Mouse (Mus musculus): ENCODE measurements around the gene Nop2. TPM values are rescaled to one million over a fixed set of nuclear protein-coding genes. Genes with fewer than 3 reads are reported as not detected.

Gene Nop2
- polyA plus RNA-seq, 2 experiments = 48.5 to 54.2 TPM

DNA sequence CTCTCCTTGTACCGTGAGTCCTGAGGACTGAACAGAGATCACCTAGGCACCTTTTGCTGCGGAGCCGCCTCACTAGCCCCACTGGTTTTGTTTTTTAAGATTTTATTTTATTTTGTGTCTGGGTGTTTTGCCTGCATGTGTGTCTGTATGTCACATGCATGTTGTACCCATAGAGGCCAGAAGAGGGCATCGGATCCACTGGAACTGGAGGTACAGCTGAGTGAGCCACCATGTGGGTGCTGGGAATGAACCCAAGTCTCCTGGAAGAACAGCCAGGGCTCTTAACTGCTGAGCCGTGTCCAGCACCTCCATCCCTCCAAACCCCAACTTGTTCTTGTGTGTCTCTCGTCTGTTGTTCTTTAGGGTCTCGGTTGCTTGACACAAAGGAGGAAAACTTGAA is 20.8 kb upstream of the Nop2 start:
- Histone ChIP-seq H3K36me3 (ENCODE audit: control insufficient read depth, insufficient read depth, low read length) (peaks cover 98% of the 10 kb centered on the region), H3K4me3 (replicated peaks; ENCODE audit: low read length) (no peak overlapping the region), H3K9me3 (ENCODE audit: control insufficient read depth, low read length) (no peaks in the 10 kb centered on the region), H3K4me2 (replicated peaks; ENCODE audit: low read depth, low read length, severe bottlenecking) (no peak overlapping the region), H3K27ac (replicated peaks; ENCODE audit: low read depth, low read length) (no peak overlapping the region), H3K9ac (ENCODE audit: low read depth, low read length, severe bottlenecking) (no peak overlapping the region), H3K4me1 (ENCODE audit: control insufficient read depth, insufficient read depth, low read length) (no peaks in the 10 kb centered on the region), H3K27me3 (ENCODE audit: control insufficient read depth, insufficient read depth, low read length) (no peaks in the 10 kb centered on the region)
- ATAC-seq (ENCODE audit: low FRiP score, low read depth) (no peak), DNase-seq (ENCODE audit: low spot score) (no peak)
- 92% methylated on average over 7 of the region's 7 CpGs for WGBS
- TF ChIP-seq POLR2A (IDR thresholded peaks at IDR 0.05; ENCODE audit: borderline replicate concordance, extremely low read depth, insufficient read depth, insufficient read length) = no peak

DNA sequence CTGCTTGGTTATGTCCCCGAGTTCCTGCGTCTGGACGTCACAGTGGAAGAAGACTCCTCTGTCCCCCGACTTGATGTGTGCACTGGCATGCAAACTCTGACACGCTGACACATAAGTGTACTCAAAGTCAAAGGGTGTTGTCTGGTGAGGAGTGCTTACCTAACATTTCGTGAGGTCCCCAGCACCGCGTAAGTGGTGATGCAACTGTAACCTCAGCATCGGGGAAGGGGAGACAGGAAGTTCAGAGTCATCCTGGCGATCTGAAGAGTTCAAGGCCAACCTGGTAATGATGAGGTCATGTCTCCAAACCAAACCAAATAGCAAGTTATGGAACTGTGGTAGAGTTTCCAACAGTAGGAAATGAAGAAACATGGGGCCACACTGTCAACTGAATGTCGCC is 19.2 kb upstream of the Nop2 start:
- DNase-seq (ENCODE audit: low spot score) (no peak), ATAC-seq (ENCODE audit: low FRiP score, low read depth) (no peak)
- Histone ChIP-seq H3K4me2 (replicated peaks; ENCODE audit: low read depth, low read length, severe bottlenecking) (no peak overlapping the region), H3K9me3 (ENCODE audit: control insufficient read depth, low read length) (no peaks in the 10 kb centered on the region), H3K36me3 (ENCODE audit: control insufficient read depth, insufficient read depth, low read length) (peaks cover 96% of the 10 kb centered on the region), H3K4me3 (replicated peaks; ENCODE audit: low read length) (no peak overlapping the region), H3K27ac (replicated peaks; ENCODE audit: low read depth, low read length) (no peak overlapping the region), H3K27me3 (ENCODE audit: control insufficient read depth, insufficient read depth, low read length) (no peaks in the 10 kb centered on the region), H3K4me1 (ENCODE audit: control insufficient read depth, insufficient read depth, low read length) (no peaks in the 10 kb centered on the region), H3K9ac (ENCODE audit: low read depth, low read length, severe bottlenecking) (no peak overlapping the region)
- no peak for TF ChIP-seq POLR2A (IDR thresholded peaks at IDR 0.05; ENCODE audit: borderline replicate concordance, extremely low read depth, insufficient read depth, insufficient read length)
- whole genome bisulfite sequencing = 91% methylated on average over 11 of the region's 11 CpGs

DNA sequence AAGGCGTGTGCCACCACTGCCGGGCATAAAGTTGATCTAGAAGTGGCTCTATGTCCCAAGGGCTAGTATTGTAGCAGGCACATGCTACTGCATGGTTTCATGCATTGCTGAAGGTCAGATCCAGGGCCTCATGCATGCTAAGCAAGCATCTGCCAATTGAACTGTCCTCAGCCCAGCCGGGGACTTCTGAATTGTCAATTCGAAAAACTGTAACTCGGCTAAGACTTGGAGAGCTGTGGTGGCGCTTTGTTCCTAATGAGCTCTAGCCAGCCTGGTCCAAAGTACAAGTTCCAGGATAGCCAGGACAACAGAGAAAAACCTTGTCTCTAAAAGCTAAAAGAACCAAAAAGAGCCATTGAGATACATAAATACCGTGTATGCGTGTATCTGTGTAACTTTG is 12.3 kb upstream of the Nop2 start:
- no peak for DNase-seq (ENCODE audit: low spot score)
- Histone ChIP-seq H3K36me3 (ENCODE audit: control insufficient read depth, insufficient read depth, low read length) (peaks cover 96% of the 10 kb centered on the region), H3K9ac (ENCODE audit: low read depth, low read length, severe bottlenecking) (no peak overlapping the region), H3K9me3 (ENCODE audit: control insufficient read depth, low read length) (no peaks in the 10 kb centered on the region), H3K4me2 (replicated peaks; ENCODE audit: low read depth, low read length, severe bottlenecking) (no peak overlapping the region), H3K4me1 (ENCODE audit: control insufficient read depth, insufficient read depth, low read length) (no peaks in the 10 kb centered on the region), H3K27me3 (ENCODE audit: control insufficient read depth, insufficient read depth, low read length) (no peaks in the 10 kb centered on the region), H3K27ac (replicated peaks; ENCODE audit: low read depth, low read length) (no peak overlapping the region), H3K4me3 (replicated peaks; ENCODE audit: low read length) (no peak overlapping the region)
- 97% methylated on average over 8 of the region's 8 CpGs for WGBS
- ATAC-seq (ENCODE audit: low FRiP score, low read depth) = no peak
- TF ChIP-seq POLR2A (IDR thresholded peaks at IDR 0.05; ENCODE audit: borderline replicate concordance, extremely low read depth, insufficient read depth, insufficient read length) = no peak

DNA sequence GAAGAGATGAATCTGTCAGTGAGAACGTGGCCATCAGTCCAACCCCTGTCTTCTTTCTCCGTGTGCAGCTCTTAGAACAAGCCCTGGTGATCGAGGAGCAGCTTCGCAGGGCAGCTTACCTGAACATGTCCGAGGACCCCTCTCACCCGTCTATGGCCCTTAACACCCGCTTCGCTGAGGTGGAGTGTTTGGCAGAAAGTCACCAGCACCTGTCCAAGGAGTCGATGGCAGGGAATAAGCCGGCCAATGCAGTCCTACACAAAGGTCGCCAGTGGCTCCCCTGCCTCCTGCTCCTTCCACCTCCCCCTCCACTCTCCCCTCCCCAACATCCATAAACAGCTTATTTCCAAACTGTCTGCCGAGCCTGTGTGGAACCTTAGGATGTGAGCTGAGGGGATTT is 3.0 kb upstream of the Nop2 start:
- H3K4me3 ChIP-seq (replicated peaks; ENCODE audit: low read length) = no peak overlapping the region

DNA sequence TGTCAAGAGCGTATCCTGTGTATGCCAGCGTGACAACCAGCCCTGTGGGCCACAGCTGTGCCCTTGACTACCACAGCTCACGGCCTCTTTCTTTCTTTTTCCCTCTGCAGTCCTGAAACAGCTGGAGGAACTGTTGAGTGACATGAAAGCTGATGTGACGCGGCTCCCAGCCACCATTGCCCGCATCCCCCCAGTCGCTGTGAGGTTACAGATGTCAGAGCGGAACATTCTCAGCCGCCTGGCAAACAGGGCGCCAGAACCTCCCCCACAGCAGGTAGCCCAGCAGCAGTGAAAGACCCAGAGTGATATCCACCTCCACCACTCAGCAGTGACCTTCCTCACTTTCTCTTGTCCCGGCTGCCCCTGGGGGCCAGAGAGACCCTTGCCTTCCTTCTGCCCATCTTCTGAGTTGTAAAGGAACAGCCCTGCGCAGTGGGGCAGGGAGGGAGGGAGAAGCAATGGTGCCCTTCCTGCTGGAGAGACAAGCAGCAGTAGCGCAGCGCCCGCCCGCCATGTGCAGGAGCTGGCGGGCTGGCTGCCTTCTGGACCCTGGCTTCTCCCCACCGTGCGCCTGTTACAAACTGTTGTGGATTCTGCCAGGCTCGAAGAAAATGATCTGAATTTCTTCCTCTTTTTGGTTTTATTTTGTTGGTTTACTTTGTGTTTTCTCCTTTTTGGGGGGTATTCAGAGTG is 1.9 kb upstream of the Nop2 start:
- Histone ChIP-seq H3K4me1 (ENCODE audit: control insufficient read depth, insufficient read depth, low read length) (no peaks in the 10 kb centered on the region), H3K4me3 (replicated peaks; ENCODE audit: low read length) (no peak overlapping the region), H3K27ac (replicated peaks; ENCODE audit: low read depth, low read length) (no peak overlapping the region), H3K4me2 (replicated peaks; ENCODE audit: low read depth, low read length, severe bottlenecking) (no peak overlapping the region), H3K27me3 (ENCODE audit: control insufficient read depth, insufficient read depth, low read length) (no peaks in the 10 kb centered on the region), H3K9ac (ENCODE audit: low read depth, low read length, severe bottlenecking) (no peak overlapping the region), H3K9me3 (ENCODE audit: control insufficient read depth, low read length) (no peaks in the 10 kb centered on the region), H3K36me3 (ENCODE audit: control insufficient read depth, insufficient read depth, low read length) (peaks cover 72% of the 10 kb centered on the region)
- whole genome bisulfite sequencing = 87% methylated on average over 19 of the region's 20 CpGs
- ATAC-seq (ENCODE audit: low FRiP score, low read depth) (no peak), DNase-seq (ENCODE audit: low spot score) (no peak)
- no peak for TF ChIP-seq POLR2A (IDR thresholded peaks at IDR 0.05; ENCODE audit: borderline replicate concordance, extremely low read depth, insufficient read depth, insufficient read length)

More for the DNA sequence above, 3.0 kb upstream of the Nop2 start:
- 91% methylated on average over 12 of the region's 12 CpGs for WGBS
- Histone ChIP-seq H3K4me2 (replicated peaks; ENCODE audit: low read depth, low read length, severe bottlenecking) (no peak overlapping the region), H3K4me1 (ENCODE audit: control insufficient read depth, insufficient read depth, low read length) (no peaks in the 10 kb centered on the region), H3K27me3 (ENCODE audit: control insufficient read depth, insufficient read depth, low read length) (no peaks in the 10 kb centered on the region), H3K36me3 (ENCODE audit: control insufficient read depth, insufficient read depth, low read length) (peaks cover 72% of the 10 kb centered on the region), H3K9ac (ENCODE audit: low read depth, low read length, severe bottlenecking) (no peak overlapping the region), H3K9me3 (ENCODE audit: control insufficient read depth, low read length) (no peaks in the 10 kb centered on the region), H3K27ac (replicated peaks; ENCODE audit: low read depth, low read length) (no peak overlapping the region)
- TF ChIP-seq POLR2A (IDR thresholded peaks at IDR 0.05; ENCODE audit: borderline replicate concordance, extremely low read depth, insufficient read depth, insufficient read length) = no peak
- ATAC-seq (ENCODE audit: low FRiP score, low read depth) (no peak), DNase-seq (ENCODE audit: low spot score) (no peak)

Measured in limb, embryonic 14.5 days (tissue).